Mouse (Mus musculus) lung, postnatal 0 days (tissue): ENCODE measurements at regions not wholly inside any gene's neighbourhood (a gene's known extent, or its start where the extent isn't known, plus 50 kb on each side); places are given as distances from the start of the nearest gene placed in this dataset.

ENCODE experiments used
- CTCF ChIP-seq: IDR thresholded peaks from 2 replicates; pipeline ENCODE4 v1.5.1; 2016; ENCODE audit warnings: antibody characterized with exemption, mild to moderate bottlenecking
- EP300 ChIP-seq: IDR thresholded peaks from 2 replicates; pipeline ENCODE4 v1.6.1; 2016; ENCODE audit warnings: antibody characterized with exemption, mild to moderate bottlenecking, control low read depth

DNA sequence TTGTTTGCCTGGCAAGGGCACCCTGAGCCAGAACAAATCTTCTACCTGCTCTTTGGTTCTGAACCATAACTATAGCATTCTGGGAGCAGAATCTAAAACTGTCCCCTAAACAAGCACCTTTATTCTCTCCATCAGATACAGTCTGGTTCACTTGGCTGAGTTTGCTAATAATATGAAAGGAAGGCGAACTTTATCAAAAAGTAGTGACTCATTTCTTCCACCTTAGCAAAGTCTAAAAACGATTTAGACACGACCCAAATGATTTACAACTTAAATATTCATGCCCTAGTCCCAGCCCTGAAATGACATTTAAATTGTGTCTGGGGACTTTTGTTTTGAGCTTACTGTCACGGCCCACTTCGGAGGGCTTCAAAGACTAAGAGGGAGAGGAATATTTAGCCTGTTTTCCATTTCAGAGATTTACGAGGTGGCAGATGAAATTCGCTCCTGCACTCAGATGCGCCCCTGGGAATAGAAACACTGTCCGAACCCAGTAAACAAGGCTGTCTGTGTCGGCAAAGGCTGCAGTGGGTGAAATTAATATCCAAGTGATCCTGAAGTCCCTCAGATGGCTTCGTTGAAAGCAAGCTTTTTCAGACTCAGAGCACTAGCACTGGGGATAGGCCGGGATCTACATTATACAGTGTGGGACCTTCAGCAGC is 184.6 kb downstream of the Rps15a start:
- no peak for TF ChIP-seq EP300
- no peak for TF ChIP-seq CTCF
